Mouse (Mus musculus) retina, postnatal 7 days (tissue): ENCODE data around the gene Sptb.

Source experiments
- DNase-seq: peaks from one replicate; pipeline ENCODE4 v3.0.0-alpha.2; 2012; ENCODE audit warnings: low read depth, low spot score

Sptb gene

GRCm38 (mm10) chr12:76673794-76674222 is 36.5 kb downstream of the Sptb start:
- no peak for DNase-seq

- no peak for DNase-seq
Observed at GRCm38 (mm10) chr12:76672008-76672407, 38.3 kb downstream of the Sptb start.

- no peak for DNase-seq
Observed at GRCm38 (mm10) chr12:76670533-76671086, 39.7 kb downstream of the Sptb start.

GRCm38 (mm10) chr12:76669956-76670530 is 40.3 kb downstream of the Sptb start:
- DNase-seq: no peak

GRCm38 (mm10) chr12:76668654-76669419 is 41.5 kb downstream of the Sptb start:
- DNase-seq: no peak

- DNase-seq: no peak
Observed at GRCm38 (mm10) chr12:76651788-76652345, 58.5 kb downstream of the Sptb start.

GRCm38 (mm10) chr12:76649708-76650687 is 60.3 kb downstream of the Sptb start:
- DNase-seq: peak; percentile 53

- no peak for DNase-seq
Observed at GRCm38 (mm10) chr12:76645222-76646110, 64.9 kb downstream of the Sptb start.

- no peak for DNase-seq
Observed at GRCm38 (mm10) chr12:76643679-76644078, 66.7 kb downstream of the Sptb start.

GRCm38 (mm10) chr12:76642616-76643015 is 67.7 kb downstream of the Sptb start:
- no peak for DNase-seq

- no peak for DNase-seq
Observed at GRCm38 (mm10) chr12:76640620-76641019, 69.7 kb downstream of the Sptb start.

- DNase-seq: peak; percentile 54
Observed at GRCm38 (mm10) chr12:76634899-76635693, 75.3 kb downstream of the Sptb start.

GRCm38 (mm10) chr12:76623374-76623773 is 87.0 kb downstream of the Sptb start:
- DNase-seq: peak; percentile 48

- DNase-seq: no peak
Observed at GRCm38 (mm10) chr12:76619847-76620246, 90.5 kb downstream of the Sptb start.

GRCm38 (mm10) chr12:76618175-76618574 is 92.2 kb downstream of the Sptb start:
- no peak for DNase-seq

- DNase-seq: no peak
Observed at GRCm38 (mm10) chr12:76615580-76615937, 94.8 kb downstream of the Sptb start.

GRCm38 (mm10) chr12:76614868-76615579 is 95.3 kb downstream of the Sptb start:
- DNase-seq: no peak

- DNase-seq: no peak
Observed at GRCm38 (mm10) chr12:76612621-76613020, 97.7 kb downstream of the Sptb start.

- no peak for DNase-seq
Observed at GRCm38 (mm10) chr12:76608997-76609565, 101.3 kb downstream of the Sptb start.
